Mouse (Mus musculus) liver, embryonic 16.5 days (tissue): ENCODE measurements around the gene Tdp1. TPM values are rescaled to one million over a fixed set of nuclear protein-coding genes. Genes with fewer than 3 reads are reported as not detected.

Experiments used
- ATAC-seq: fragments of 200-750 bp; cut with Nextera tagmentation; 2 replicates; pipeline ENCODE4 v1.8.0; 2017; ENCODE audit warnings: low read depth, mild to moderate bottlenecking, moderate number of reproducible peaks, moderate library complexity
- H3K27ac ChIP-seq: fragments of 300-500 bp; sonication (generic); 2 replicates; pipeline ENCODE4 v1.5.1; 2014; ENCODE audit warnings: mild to moderate bottlenecking, low read length
- H3K27me3 ChIP-seq: fragments of 300-500 bp; sonication (generic); 2 replicates; pipeline ENCODE4 v1.6.1; 2014; ENCODE audit warnings: low read depth, low read length, mixed read lengths; ENCODE audit not compliant: control insufficient read depth, insufficient read depth
- H3K36me3 ChIP-seq: fragments of 300-500 bp; sonication (generic); 2 replicates; pipeline ENCODE4 v1.6.1; 2014; ENCODE audit warnings: mild to moderate bottlenecking; ENCODE audit not compliant: control insufficient read depth, insufficient read depth
- H3K4me1 ChIP-seq: fragments of 300-500 bp; sonication (generic); 2 replicates; pipeline ENCODE4 v1.6.1; 2014; ENCODE audit warnings: low read depth, low read length, mixed read lengths; ENCODE audit not compliant: control insufficient read depth
- H3K4me2 ChIP-seq: fragments of 300-500 bp; sonication (generic); 2 replicates; pipeline ENCODE4 v1.6.1; 2014; ENCODE audit warnings: low read depth, low read length, mixed read lengths
- H3K4me3 ChIP-seq: fragments of 300-500 bp; sonication (generic); 2 replicates; pipeline ENCODE4 v1.5.1; 2014; ENCODE audit warnings: low read depth, mild to moderate bottlenecking, low read length
- H3K9ac ChIP-seq: fragments of 300-500 bp; sonication (generic); 2 replicates; pipeline ENCODE4 v1.6.1; 2014; ENCODE audit warnings: low read depth, low read length
- H3K9me3 ChIP-seq: fragments of 300-500 bp; sonication (generic); replicated peaks from 2 replicates; pipeline ENCODE4 v1.6.1; 2016; ENCODE audit warnings: low read length; ENCODE audit not compliant: control insufficient read depth
- WGBS: fragments of 180-500 bp; shearing (Covaris S2); extraction: QIAGEN DNeasy Blood & Tissue Kit; methylation state at CpG from one replicate; pipeline ENCODE4 v1.1.7; 2014; ENCODE audit not compliant: insufficient replicate concordance; 5-methylcytosine and 5-hydroxymethylcytosine counted together
- polyA plus RNA-seq: library from polyadenylated mRNA; unstranded; fragments of >200 nt; fragmentation: Nextera tagmentation; extraction: Ambion mirVana; gene quantifications from 2 replicates; pipeline ENCODE4 v1.2.1, GENCODE M21; 2015

Gene Tdp1
- 19.3 and 20.8 TPM in 2 replicates for polyA plus RNA-seq

DNA sequence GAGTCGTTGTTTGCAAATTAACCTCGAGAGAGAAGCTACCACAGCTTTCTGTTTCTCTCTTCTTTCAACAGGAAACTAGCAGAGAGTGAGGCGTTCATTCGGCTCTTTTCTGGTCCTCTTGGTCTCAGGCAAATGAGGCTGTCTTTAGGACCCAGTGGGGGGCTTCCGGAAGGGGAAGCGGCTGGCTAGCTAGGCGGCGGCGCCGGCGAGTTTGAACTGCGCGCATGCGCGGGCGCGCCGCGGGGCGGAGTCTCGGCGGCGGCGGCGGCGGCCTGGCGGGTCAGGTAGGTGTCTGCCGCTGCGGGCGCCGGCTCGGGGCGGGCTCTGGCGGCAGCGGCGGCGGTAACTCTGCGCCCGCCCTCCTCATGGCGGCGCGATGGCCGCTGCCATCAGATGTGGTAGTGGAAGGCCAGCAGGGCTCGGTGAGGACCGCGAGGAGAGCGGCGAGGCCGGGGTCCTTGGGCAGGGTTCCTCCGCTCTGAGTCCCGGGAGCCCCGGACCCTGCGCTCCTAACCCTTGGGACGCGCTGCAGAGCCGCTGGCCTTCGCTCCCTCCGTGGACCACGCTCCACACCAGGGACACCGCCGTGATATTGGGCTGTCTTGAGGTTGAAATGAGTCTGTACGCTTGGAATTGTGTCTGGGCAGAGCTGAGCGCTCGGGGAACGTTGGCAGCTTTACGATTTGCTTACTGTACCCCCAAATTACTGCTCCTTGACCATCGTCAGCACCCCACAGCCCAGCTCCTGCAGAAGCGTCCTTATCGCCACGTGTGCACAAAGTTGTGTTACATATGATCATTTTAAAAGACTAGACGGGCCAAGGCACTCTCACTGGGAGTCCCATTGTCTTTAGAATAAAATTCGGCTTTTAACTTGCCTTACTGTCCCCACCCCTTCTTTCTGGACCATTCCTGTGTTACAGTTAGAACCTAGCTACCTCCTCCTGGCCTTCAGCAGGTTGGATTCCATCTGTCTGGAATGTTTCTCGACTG lies at the start of gene Tdp1, which contains the start of gene Efcab11:
Gene Tdp1 (plus strand): TSS at position 249 of the 993 bp plus-strand sequence.
Gene Efcab11 (minus strand): TSS at position 171 of the 993 bp plus-strand sequence.
- Histone ChIP-seq H3K27me3 (no peaks in the 10 kb centered on the region), H3K9me3 (no peaks in the 10 kb centered on the region), H3K4me1 (peaks cover 18% of the 10 kb centered on the region), H3K27ac (peak within 1 kb of the TSS; percentile 94), H3K36me3 (no peaks in the 10 kb centered on the region), H3K9ac (peak within 1 kb of the TSS; percentile 87), H3K4me3 (peak within 1 kb of the TSS; percentile 82), H3K4me2 (peak within 1 kb of the TSS; percentile 90)
- ATAC-seq: peak; percentile 81
- under 1% methylated on average over 71 of the region's 73 CpGs for WGBS

DNA sequence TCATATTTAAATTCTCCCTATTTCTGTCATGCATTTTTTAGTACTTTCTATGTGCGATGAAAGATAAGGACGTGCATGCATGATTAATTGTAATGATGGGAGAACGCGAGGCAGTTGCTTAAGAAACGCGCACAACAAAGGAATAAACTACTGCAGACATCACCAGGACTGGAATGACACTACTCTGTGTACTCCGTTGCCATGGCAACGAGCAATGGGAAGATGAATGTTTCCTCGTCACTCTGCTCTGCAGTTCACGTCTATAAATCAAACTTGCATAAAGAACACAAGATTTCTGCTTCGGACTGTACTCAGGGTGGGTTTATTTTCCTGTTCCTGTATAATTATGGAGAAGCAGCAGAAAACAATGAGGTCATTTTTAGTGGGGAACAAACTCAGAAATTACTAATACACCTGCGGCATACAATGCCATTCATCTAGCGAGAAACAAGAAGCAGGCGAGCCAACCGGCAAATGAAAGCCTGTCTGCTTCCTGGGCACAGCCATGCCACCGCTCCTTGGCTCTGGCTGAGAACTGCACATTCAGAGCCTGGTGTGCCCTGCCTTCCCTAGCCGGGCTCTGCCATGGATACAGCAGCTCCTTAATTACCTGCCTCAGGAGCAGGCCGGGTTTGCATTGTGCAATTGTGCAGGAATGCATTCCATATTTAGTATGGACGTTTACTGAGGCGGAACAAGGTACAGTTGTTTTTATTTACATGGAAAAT lies 47.7 kb upstream of the Tdp1 start:
- Histone ChIP-seq H3K4me2 (no peak overlapping the region), H3K27ac (no peak overlapping the region), H3K36me3 (no peaks in the 10 kb centered on the region), H3K4me3 (no peak overlapping the region), H3K27me3 (no peaks in the 10 kb centered on the region), H3K4me1 (no peaks in the 10 kb centered on the region), H3K9me3 (no peaks in the 10 kb centered on the region), H3K9ac (no peak overlapping the region)
- WGBS: 66% methylated on average over 20 of the region's 20 CpGs
- ATAC-seq: no peak

DNA sequence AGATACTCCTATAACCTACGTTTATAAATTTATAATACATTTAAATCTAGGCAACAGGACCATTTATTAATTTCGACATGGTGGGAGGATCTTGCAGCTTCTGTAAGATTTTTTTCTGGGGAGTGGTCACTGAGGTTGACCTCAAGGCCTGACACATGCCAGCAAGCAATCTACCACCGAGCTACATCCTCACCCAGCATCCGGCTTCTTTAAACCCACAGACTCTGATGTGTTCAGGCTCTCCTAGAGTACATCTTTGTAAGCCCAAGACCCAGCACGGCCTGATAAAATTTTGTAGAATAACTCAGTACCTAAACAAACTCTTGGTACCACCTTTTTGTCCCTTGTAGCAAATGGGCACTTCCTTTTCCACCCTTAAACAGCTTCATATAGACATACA lies 46.8 kb upstream of the Tdp1 start:
- H3K9ac ChIP-seq: no peak overlapping the region
- no peaks in the 10 kb centered on the region for H3K36me3 ChIP-seq
- WGBS: 52% methylated on average over 5 of the region's 5 CpGs
- H3K4me1 ChIP-seq: no peaks in the 10 kb centered on the region
- H3K4me2 ChIP-seq: no peak overlapping the region
- H3K27me3 ChIP-seq: no peaks in the 10 kb centered on the region
- ATAC-seq: no peak
- no peak overlapping the region for H3K27ac ChIP-seq
- H3K4me3 ChIP-seq: no peak overlapping the region
- H3K9me3 ChIP-seq: no peaks in the 10 kb centered on the region

DNA sequence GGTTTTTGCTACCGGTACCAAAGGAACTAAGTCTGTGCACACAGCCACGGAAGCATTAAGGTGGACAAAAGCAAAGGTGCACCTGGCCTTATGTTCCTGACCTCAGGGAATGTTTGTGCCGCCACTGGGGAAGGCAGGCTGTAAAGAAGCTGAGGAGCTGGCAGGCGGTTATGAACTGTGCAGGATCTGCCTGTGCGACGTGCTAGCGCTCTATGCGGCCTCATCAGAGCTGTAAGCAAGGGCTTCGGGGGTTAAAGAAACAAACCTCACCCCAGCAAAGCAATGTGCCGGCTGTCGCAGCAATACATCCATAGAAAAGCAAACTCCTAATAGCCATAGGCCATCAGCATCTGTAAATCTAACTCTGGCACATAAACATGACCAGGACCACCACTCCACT lies 46.2 kb upstream of the Tdp1 start:
- Histone ChIP-seq H3K36me3 (no peaks in the 10 kb centered on the region), H3K9me3 (no peaks in the 10 kb centered on the region), H3K9ac (no peak overlapping the region), H3K4me1 (no peaks in the 10 kb centered on the region), H3K4me2 (no peak overlapping the region), H3K27me3 (no peaks in the 10 kb centered on the region), H3K27ac (no peak overlapping the region), H3K4me3 (no peak overlapping the region)
- ATAC-seq: no peak
- 77% methylated on average over 11 of the region's 11 CpGs for WGBS

DNA sequence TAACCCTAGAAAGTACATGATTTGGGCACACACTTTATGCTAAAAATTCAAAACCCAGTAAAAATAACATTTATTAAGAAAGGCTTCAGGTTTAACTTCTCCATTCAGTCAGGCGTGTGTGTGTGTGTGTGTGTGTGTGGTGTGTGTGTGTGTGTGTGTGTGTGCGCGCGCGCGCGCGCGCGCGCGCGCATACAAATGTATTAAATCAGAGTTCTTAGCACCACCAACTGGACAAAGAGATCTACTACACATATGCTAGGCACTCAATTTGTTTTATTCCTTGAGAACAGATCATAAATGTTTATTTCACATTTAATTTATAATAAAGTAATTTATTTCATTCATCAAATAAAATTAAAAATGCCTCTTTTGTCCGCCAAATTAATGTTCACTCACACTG lies 45.6 kb upstream of the Tdp1 start:
- WGBS: 76% methylated on average over 14 of the region's 14 CpGs
- no peaks in the 10 kb centered on the region for H3K27me3 ChIP-seq
- no peak overlapping the region for H3K27ac ChIP-seq
- H3K9me3 ChIP-seq: no peaks in the 10 kb centered on the region
- H3K4me1 ChIP-seq: no peaks in the 10 kb centered on the region
- H3K9ac ChIP-seq: no peak overlapping the region
- no peak overlapping the region for H3K4me2 ChIP-seq
- H3K36me3 ChIP-seq: no peaks in the 10 kb centered on the region
- ATAC-seq: no peak
- H3K4me3 ChIP-seq: no peak overlapping the region

DNA sequence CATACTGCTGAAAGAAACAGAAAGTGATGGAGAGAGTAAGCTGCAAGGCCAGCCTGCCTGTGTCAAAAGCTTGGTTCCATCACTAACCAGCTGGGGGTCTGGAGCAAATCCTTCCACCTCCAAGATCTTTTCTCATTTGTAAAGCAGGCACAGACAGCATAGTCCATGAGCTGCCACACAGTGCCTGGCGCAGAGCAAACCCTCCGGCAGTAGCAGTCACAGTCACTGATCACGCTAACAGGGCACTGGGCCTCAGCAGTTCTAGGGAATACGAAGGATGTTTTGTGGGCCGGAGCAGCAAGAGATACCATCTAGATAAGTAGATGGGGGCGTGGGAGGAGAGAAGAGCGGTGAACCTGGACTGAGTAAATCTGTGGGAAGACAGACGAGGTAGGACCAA lies 39.4 kb upstream of the Tdp1 start:
- Histone ChIP-seq H3K9ac (no peak overlapping the region), H3K4me2 (no peak overlapping the region), H3K36me3 (no peaks in the 10 kb centered on the region), H3K4me3 (no peak overlapping the region), H3K9me3 (no peaks in the 10 kb centered on the region), H3K4me1 (no peaks in the 10 kb centered on the region), H3K27ac (no peak overlapping the region), H3K27me3 (no peaks in the 10 kb centered on the region)
- 77% methylated on average over 8 of the region's 8 CpGs for WGBS
- ATAC-seq: no peak

DNA sequence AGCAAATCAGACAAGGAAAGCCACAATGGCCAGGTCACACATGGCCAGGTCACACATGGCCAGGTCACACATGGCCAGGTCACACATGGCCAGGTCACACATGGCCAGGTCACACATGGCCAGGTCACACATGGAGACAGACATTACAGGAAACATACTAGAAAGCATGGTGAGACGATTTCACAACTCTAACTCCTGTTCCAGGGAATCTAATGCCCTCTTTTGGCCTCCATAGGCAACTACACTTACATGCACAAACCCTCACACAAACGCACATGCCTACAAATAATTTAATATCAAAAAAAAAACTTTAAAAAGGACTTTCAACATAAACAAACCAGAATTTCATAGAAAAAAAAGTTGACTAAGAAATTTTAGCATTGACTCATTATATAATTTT lies 34.3 kb upstream of the Tdp1 start:
- ATAC-seq: no peak
- Histone ChIP-seq H3K4me2 (no peak overlapping the region), H3K9ac (no peak overlapping the region), H3K4me3 (no peak overlapping the region), H3K9me3 (no peaks in the 10 kb centered on the region), H3K4me1 (no peaks in the 10 kb centered on the region), H3K27ac (no peak overlapping the region), H3K27me3 (no peaks in the 10 kb centered on the region), H3K36me3 (no peaks in the 10 kb centered on the region)
- 72% methylated on average over 2 of the region's 2 CpGs for WGBS

DNA sequence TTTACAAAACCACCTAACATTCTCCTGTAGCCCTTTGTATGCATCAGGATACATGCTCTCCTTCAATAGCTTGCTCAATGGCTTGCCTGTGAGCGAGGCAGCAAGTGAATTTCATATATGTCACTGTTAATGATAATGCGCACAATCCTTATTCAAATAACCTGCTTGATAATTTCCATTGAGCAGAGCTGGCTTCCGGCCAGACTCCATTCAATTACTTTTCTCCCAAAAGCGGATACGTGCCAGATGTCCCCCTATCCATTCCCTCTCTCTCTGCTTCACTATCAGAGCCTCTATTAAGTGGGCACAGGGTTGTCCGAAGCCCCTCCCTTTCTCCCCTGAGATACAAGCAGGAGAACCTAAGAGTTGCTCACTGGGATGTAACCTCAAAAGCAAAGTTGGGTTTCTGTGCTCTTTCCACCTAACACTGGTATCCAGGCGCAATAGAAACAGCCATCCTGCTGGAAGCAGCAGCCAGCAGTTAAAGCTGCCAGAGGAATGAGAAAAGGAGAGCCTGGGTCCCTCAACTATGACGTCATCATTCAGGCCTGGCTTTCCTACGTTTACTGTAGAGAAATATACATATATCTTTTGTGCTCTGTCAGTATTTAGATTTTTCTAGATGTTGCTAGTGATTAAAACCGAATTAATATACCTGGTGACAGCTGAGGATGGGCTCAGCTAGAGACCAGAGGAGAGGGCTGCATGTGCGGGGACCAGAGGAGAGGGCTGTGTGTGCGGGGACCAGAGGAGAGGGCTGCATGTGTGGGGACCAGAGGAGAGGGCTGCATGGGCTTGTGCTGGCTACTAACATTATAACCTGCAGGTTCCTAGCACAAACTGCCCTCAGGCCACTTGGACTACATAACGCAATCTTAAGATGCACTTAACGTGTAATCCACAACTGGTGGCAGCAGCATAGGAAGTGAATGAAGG lies 30.7 kb upstream of the Tdp1 start:
- Histone ChIP-seq H3K36me3 (no peaks in the 10 kb centered on the region), H3K27me3 (no peaks in the 10 kb centered on the region), H3K4me3 (no peak overlapping the region), H3K4me1 (no peaks in the 10 kb centered on the region), H3K27ac (no peak overlapping the region), H3K9ac (no peak overlapping the region), H3K4me2 (no peak overlapping the region), H3K9me3 (no peaks in the 10 kb centered on the region)
- ATAC-seq: no peak
- 72% methylated on average over 14 of the region's 14 CpGs for WGBS
